Mouse (Mus musculus): ENCODE data around the gene 5530401A14Rik.

- TF ChIP-seq CTCF (IDR thresholded peaks at IDR 0.05; ENCODE audit: low read depth) (no peak), EP300 (IDR thresholded peaks at IDR 0.05; ENCODE audit: low read depth) (no peak)
Observed at GRCm38 (mm10) chr11:81913071-81913470, 52.6 kb downstream of the 5530401A14Rik start.
